Mouse (Mus musculus) bone marrow macrophage, adult 2 months (primary cell): ENCODE measurements around the gene Lnpep.

Experiments
- CTCF ChIP-seq: IDR thresholded peaks from 2 replicates; pipeline ENCODE4 v1.5.1; 2012; ENCODE audit warnings: low read depth, mild to moderate bottlenecking, low read length, moderate library complexity
- POLR2A ChIP-seq: IDR thresholded peaks from 2 replicates; pipeline ENCODE4 v1.6.1; 2012; ENCODE audit warnings: mild to moderate bottlenecking, low read depth, low read length, borderline replicate concordance

GRCm38 (mm10) chr17:17624957-17625586 is at the start of gene Lnpep:
- TF ChIP-seq POLR2A: peak; percentile 13; the same call in 1 of the 2 replicates
- no peak for TF ChIP-seq CTCF
